In the genomic region with DNA sequence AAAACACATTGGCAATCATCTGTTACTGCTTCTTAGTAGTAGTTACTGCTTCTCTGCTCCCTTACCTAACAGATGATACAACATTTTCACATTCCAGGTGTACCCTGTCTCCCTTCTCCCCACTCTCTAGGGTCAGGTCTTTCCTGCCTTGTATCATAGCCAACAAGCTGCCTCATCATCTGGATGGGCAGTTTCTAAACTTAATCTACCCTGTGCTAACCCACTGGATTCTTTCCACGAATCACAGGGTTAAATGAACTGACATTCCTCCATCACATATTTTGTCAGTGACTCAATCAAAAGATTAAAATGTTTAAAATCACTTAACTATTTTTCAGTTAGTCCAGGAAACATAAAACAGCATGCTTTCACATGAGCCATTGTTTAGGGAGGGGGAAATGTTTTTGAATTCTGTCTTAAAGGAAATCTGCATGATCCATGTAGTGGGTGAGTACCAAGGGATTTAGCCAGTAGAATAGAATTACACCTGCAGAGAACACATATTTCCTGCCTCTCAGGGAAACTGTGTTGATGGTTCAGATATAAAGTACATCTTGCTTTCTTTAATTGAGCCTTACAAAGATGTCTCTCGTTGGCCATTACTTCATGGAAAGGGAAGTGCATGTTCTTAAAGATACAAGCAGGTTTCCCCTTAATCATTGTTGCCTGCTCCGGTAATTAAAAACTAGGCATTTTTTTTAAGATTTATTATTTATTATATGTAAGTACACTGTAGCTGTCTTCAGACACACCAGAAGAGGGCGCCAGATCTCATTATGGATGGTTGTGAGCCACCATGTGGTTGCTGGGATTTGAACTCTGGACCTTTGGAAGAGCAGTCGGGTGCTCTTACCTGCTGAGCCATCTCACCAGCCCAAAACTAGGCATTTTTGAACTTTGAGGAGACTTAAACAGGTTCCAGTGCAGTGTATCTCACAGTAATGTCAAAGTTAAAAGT, we compare ENCODE assay signal across 25 mouse cellular contexts. TPM values are rescaled to one million over a fixed set of nuclear protein-coding genes. Genes with fewer than 3 reads are reported as not detected.
DNase-seq lines count a peak whose midpoint lies in the region; ATAC-seq and TF ChIP-seq lines count a peak whose summit lies in the region.
"Had no signal": no experiment of that assay in that cellular context is flagged by ENCODE, and none has a peak within 500 bp of the region (broad histone marks: within the 10 kb centered on the region; RNA-seq: fewer than 3 reads in every experiment).

No protein-coding gene starts in this region.

- no peak for ATAC-seq in heart, embryonic 15.5 days (replicated peaks; ENCODE audit: insufficient number of reproducible peaks, insufficient read depth, low FRiP score, low read depth)
- ATAC-seq: midbrain, embryonic 16.5 days had no signal

- H3K4me2 ChIP-seq in heart, embryonic 15.5 days = no peak overlapping the region
- H3K4me2 ChIP-seq: forebrain, embryonic 12.5 days; hindbrain, embryonic 15.5 days; limb, embryonic 15.5 days; lung, embryonic 15.5 days had no signal

- no peaks in the 10 kb centered on the region for H3K36me3 ChIP-seq in heart, embryonic 15.5 days
- no peaks in the 10 kb centered on the region for H3K36me3 ChIP-seq in E14TG2a.4 (ENCODE audit: insufficient read depth, low read length)
- H3K36me3 ChIP-seq: forebrain, embryonic 12.5 days; hindbrain, embryonic 15.5 days; limb, embryonic 15.5 days; lung, embryonic 15.5 days; midbrain, embryonic 10.5 days had no signal

- H3K27ac ChIP-seq in heart, embryonic 15.5 days = 0 out of 2 replicates have a peak overlapping the region, but pooled peaks have one; percentile 60
- H3K27ac ChIP-seq: forebrain, embryonic 12.5 days; hindbrain, embryonic 15.5 days; kidney, postnatal 0 days; liver, embryonic 14.5 days; midbrain, embryonic 10.5 days had no signal

- 78% methylated on average over 5 of the region's 5 CpGs for WGBS in heart, embryonic 15.5 days

- H3K27me3 ChIP-seq in heart, embryonic 15.5 days = no peaks in the 10 kb centered on the region
- peaks cover 3% of the 10 kb centered on the region for H3K27me3 ChIP-seq in E14TG2a.4 (ENCODE audit: insufficient read depth, low read length)
- H3K27me3 ChIP-seq: hindbrain, embryonic 15.5 days; limb, embryonic 15.5 days; lung, embryonic 15.5 days had no signal

- H3K9me3 ChIP-seq in heart, embryonic 15.5 days (replicated peaks) = no peaks in the 10 kb centered on the region
- H3K9me3 ChIP-seq in E14TG2a.4 (ENCODE audit: low read length) = no peaks in the 10 kb centered on the region
- H3K9me3 ChIP-seq: forebrain, embryonic 12.5 days; hindbrain, embryonic 15.5 days; limb, embryonic 15.5 days; lung, embryonic 15.5 days; midbrain, embryonic 10.5 days had no signal

- TF ChIP-seq CTCF in E14TG2a.4 (conservative IDR thresholded peaks at IDR 0.05; ENCODE audit: low read length) = 0 out of 2 replicates have a peak, but pooled peaks have one; percentile 6

- no peak overlapping the region for H3K4me3 ChIP-seq in heart, embryonic 15.5 days
- no peak overlapping the region for H3K4me3 ChIP-seq in E14TG2a.4 (replicated peaks; ENCODE audit: low read length)
- H3K4me3 ChIP-seq: erythroblast, embryonic 14.5 days; forebrain, embryonic 12.5 days; hindbrain, embryonic 15.5 days; limb, embryonic 15.5 days; lung, embryonic 15.5 days; midbrain, embryonic 10.5 days; myocyte had no signal

- no peak for DNase-seq in heart, postnatal 4 days
- peak; percentile 68 for DNase-seq in 3T3-L1 (ENCODE audit: low read depth, low spot score)
- DNase-seq in skeletal muscle tissue, adult 2 months (ENCODE audit: low read depth, low spot score) = peak; percentile 34
- DNase-seq in testis, postnatal 14 days (ENCODE audit: low spot score) = no peak
- DNase-seq in ovary, postnatal 36 days (ENCODE audit: low spot score) = no peak
- DNase-seq: adrenal gland, postnatal 36 days; cerebellum, adult 11 months; cerebellum, adult 9-11 months; gastrocnemius, postnatal 36 days; heart, postnatal 14 days; kidney, adult 2 months; left cerebral cortex, postnatal 4 days; thymus, postnatal 25 days had no signal

- H3K9ac ChIP-seq in heart, embryonic 15.5 days = no peak overlapping the region
- H3K9ac ChIP-seq: forebrain, embryonic 12.5 days; hindbrain, embryonic 15.5 days; limb, embryonic 15.5 days; liver, embryonic 14.5 days; lung, embryonic 15.5 days had no signal

- H3K4me1 ChIP-seq in heart, embryonic 15.5 days (replicated peaks) = peaks cover 15% of the 10 kb centered on the region
- H3K4me1 ChIP-seq in E14TG2a.4 (replicated peaks; ENCODE audit: low read depth, low read length) = no peaks in the 10 kb centered on the region
- H3K4me1 ChIP-seq: hindbrain, embryonic 15.5 days had no signal

RNA-seq across cellular contexts. Expression of gene Cav1, which starts 8.8 kb away (rescaled TPM):
- 308 and 327 TPM in 2 replicates for polyA plus RNA-seq in heart, embryonic 15.5 days (2015; fragmentation: Nextera tagmentation; extraction: Ambion mirVana)
- 100 to 1,000 TPM; 462 to 484 TPM for total RNA-seq in heart, postnatal 4 days (2021)
- polyA plus RNA-seq: erythroblast, embryonic 14.5 days had no signal

RNA-seq across cellular contexts. Expression of gene Cav2, which starts 34.0 kb away (rescaled TPM):
- 40.1 and 44.2 TPM in 2 replicates for polyA plus RNA-seq in heart, embryonic 15.5 days (2015; fragmentation: Nextera tagmentation; extraction: Ambion mirVana)
- 10 to 100 TPM; 51.3 to 54.4 TPM for total RNA-seq in heart, postnatal 4 days (2021)
- polyA plus RNA-seq: erythroblast, embryonic 14.5 days had no signal

Comparison
In these comparisons a context has a peak if more than half of its experiments do, and no peak if none do; other contexts are left out.
1. DNase-seq: peak in 3T3-L1 (single experiment) and skeletal muscle tissue, adult 2 months (single experiment); none in heart, postnatal 4 days (single experiment), testis, postnatal 14 days (single experiment) and ovary, postnatal 36 days (single experiment).